Comparison of ENCODE assay signal across 29 mouse cellular contexts in the genomic region with DNA sequence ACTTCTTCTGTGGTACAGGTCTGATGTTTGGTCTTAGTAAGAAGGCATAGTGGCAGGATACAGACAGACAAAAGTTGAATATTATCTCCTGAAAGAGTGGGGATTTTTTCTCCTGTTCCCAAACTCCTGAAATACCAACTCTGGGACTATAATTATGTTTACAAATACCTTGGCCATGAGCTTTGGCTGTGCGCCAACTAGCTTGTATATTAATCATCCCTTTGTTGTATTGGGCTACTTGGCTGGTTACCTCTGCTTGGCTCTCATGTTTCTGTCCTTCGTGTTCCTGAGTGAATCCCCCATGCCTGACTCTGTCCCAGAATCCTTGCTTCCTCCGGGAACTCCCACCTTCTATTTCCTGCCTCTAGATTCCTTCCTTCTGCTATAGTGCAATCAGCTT. TPM values are rescaled to one million over a fixed set of nuclear protein-coding genes. Genes with fewer than 3 reads are reported as not detected.
DNase-seq lines count a peak whose midpoint lies in the region; ATAC-seq and TF ChIP-seq lines count a peak whose summit lies in the region.
"Had no signal": no experiment of that assay in that cellular context is flagged by ENCODE, and none has a peak within 500 bp of the region (broad histone marks: within the 10 kb centered on the region; RNA-seq: fewer than 3 reads in every experiment).

No protein-coding gene starts in this region.

- peak; percentile 28 for DNase-seq in adrenal gland, postnatal 10 days
- no peak for DNase-seq in adrenal gland, adult 2 months
- peak; percentile 21 for DNase-seq in kidney, adult 2 months
- peak; percentile 65 for DNase-seq in lung, embryonic 14.5 days
- DNase-seq in lung, postnatal 10 days = no peak
- no peak for DNase-seq in spleen, postnatal 36 days (ENCODE audit: low spot score in 2 of 2)
- no peak for DNase-seq in layer of hippocampus, adult 2 months (ENCODE audit: low spot score in 2 of 2)
- DNase-seq: adrenal gland, adult 8-10 months; cerebellum, adult 11-12 months; cerebellum, postnatal 25 days; embryo, embryonic 11 days; gastrocnemius, adult 2 months; heart, adult 18-20 months; kidney, adult 18-20 months; lung, adult 2 months; lung, postnatal 4 days had no signal

- H3K9me3 ChIP-seq in kidney, embryonic 16.5 days (ENCODE audit: low read length) = no peaks in the 10 kb centered on the region
- no peaks in the 10 kb centered on the region for H3K9me3 ChIP-seq in lung, embryonic 14.5 days (ENCODE audit: low read depth, low read length)
- H3K9me3 ChIP-seq: forebrain, embryonic 10.5 days; heart, embryonic 15.5 days; limb, embryonic 15.5 days; neural tube, embryonic 15.5 days had no signal

- no peak overlapping the region for H3K4me2 ChIP-seq in kidney, embryonic 16.5 days (replicated peaks; ENCODE audit: low read depth, low read length)
- 0 out of 2 replicates have a peak overlapping the region, but pooled peaks have one; percentile 23 for H3K4me2 ChIP-seq in lung, embryonic 14.5 days
- H3K4me2 ChIP-seq: heart, embryonic 15.5 days; limb, embryonic 15.5 days; neural tube, embryonic 15.5 days had no signal

- no peak overlapping the region for H3K27ac ChIP-seq in kidney, adult 2 months (ENCODE audit: insufficient read depth, low read depth, low read length)
- H3K27ac ChIP-seq in kidney, embryonic 16.5 days (ENCODE audit: low read length) = no peak overlapping the region
- H3K27ac ChIP-seq in lung, embryonic 14.5 days (ENCODE audit: low read depth) = no peak overlapping the region
- no peak overlapping the region for H3K27ac ChIP-seq in layer of hippocampus, adult 2 months
- H3K27ac ChIP-seq: forebrain, embryonic 10.5 days; gastrocnemius, adult 2 months; heart, embryonic 15.5 days; limb, embryonic 15.5 days; neural tube, embryonic 15.5 days had no signal

- ATAC-seq in kidney, embryonic 16.5 days (ENCODE audit: low FRiP score, low TSS enrichment) = no peak
- ATAC-seq in lung, embryonic 14.5 days (ENCODE audit: insufficient read depth) = no peak
- ATAC-seq: midbrain, embryonic 16.5 days had no signal

- no peaks in the 10 kb centered on the region for H3K36me3 ChIP-seq in kidney, adult 2 months (ENCODE audit: control insufficient read depth, insufficient read depth, low read length)
- peaks cover 34% of the 10 kb centered on the region for H3K36me3 ChIP-seq in kidney, embryonic 16.5 days (ENCODE audit: insufficient read depth, low read length)
- peaks cover 61% of the 10 kb centered on the region for H3K36me3 ChIP-seq in lung, embryonic 14.5 days (ENCODE audit: insufficient read depth)
- H3K36me3 ChIP-seq: neural tube, embryonic 15.5 days had no signal

- TF ChIP-seq CTCF in kidney, adult 2 months (conservative IDR thresholded peaks at IDR 0.05; ENCODE audit: insufficient read depth, insufficient read length, low read depth, low read length) = no peak
- TF ChIP-seq CTCF in lung, embryonic 14.5 days (IDR thresholded peaks at IDR 0.05; ENCODE audit: low read depth) = no peak
- no peak for TF ChIP-seq CTCF in layer of hippocampus, adult 2 months (conservative IDR thresholded peaks at IDR 0.05)

- no peak overlapping the region for H3K9ac ChIP-seq in kidney, embryonic 16.5 days (replicated peaks; ENCODE audit: low read length)
- no peak overlapping the region for H3K9ac ChIP-seq in lung, embryonic 14.5 days
- H3K9ac ChIP-seq: heart, embryonic 15.5 days; limb, embryonic 15.5 days; neural tube, embryonic 15.5 days had no signal

- H3K27me3 ChIP-seq in kidney, adult 2 months (replicated peaks; ENCODE audit: control insufficient read depth, insufficient read depth, low read length) = no peaks in the 10 kb centered on the region
- no peaks in the 10 kb centered on the region for H3K27me3 ChIP-seq in kidney, embryonic 16.5 days (ENCODE audit: insufficient read depth, low read length)
- H3K27me3 ChIP-seq in lung, embryonic 14.5 days (ENCODE audit: insufficient read depth, low read length) = no peaks in the 10 kb centered on the region
- H3K27me3 ChIP-seq: CH12.LX; heart, embryonic 15.5 days; limb, embryonic 15.5 days; neural tube, embryonic 15.5 days had no signal

- TF ChIP-seq POLR2A in kidney, adult 2 months (IDR thresholded peaks at IDR 0.05; ENCODE audit: low read depth, low read length) = no peak

- H3K4me1 ChIP-seq in kidney, adult 2 months (ENCODE audit: control insufficient read depth, insufficient read depth, low read length) = no peaks in the 10 kb centered on the region
- H3K4me1 ChIP-seq in kidney, embryonic 16.5 days (ENCODE audit: insufficient read depth, low read length) = peaks cover 22% of the 10 kb centered on the region
- H3K4me1 ChIP-seq in lung, embryonic 14.5 days (ENCODE audit: insufficient read depth) = 0 out of 2 replicates have a peak, but pooled peaks cover 7% of the 10 kb centered on the region

- WGBS in kidney, adult 2 months = 45% methylated on average over 3 of the region's 3 CpGs
- WGBS in kidney, embryonic 16.5 days = 62% methylated on average over 3 of the region's 3 CpGs
- WGBS in lung, embryonic 14.5 days = 47% methylated on average over 3 of the region's 3 CpGs

- H3K4me3 ChIP-seq in kidney, adult 2 months (ENCODE audit: insufficient read depth, low read depth, low read length) = no peak overlapping the region
- no peak overlapping the region for H3K4me3 ChIP-seq in kidney, embryonic 16.5 days (ENCODE audit: low read length)
- no peak overlapping the region for H3K4me3 ChIP-seq in lung, embryonic 14.5 days (ENCODE audit: low read depth, low read length)
- H3K4me3 ChIP-seq in layer of hippocampus, adult 2 months = no peak overlapping the region
- H3K4me3 ChIP-seq: forebrain, embryonic 10.5 days; gastrocnemius, adult 2 months; heart, embryonic 15.5 days; limb, embryonic 15.5 days; neural tube, embryonic 15.5 days had no signal

RNA-seq across cellular contexts. Expression of a gene that starts 3.0 kb away (rescaled TPM):
- total RNA-seq in adrenal gland, postnatal 10 days (2021) = 1 to 10 TPM; 6.0 to 8.1 TPM
- total RNA-seq in adrenal gland, adult 2 months (2021) = 1 to 10 TPM; 1.1 to 1.2 TPM
- 0.03 and 0.12 TPM in 2 replicates for polyA plus RNA-seq in adrenal gland, adult 2 months (2012; rRNA removed)
- 0.05 and 0.14 TPM in 2 replicates for polyA plus RNA-seq in kidney, adult 2 months (2012; rRNA removed)
- polyA plus RNA-seq in kidney, embryonic 16.5 days (2015; fragmentation: Nextera tagmentation; extraction: Ambion mirVana) = 74.5 and 79.3 TPM in 2 replicates
- polyA plus RNA-seq in lung, embryonic 14.5 days (2014; fragmentation: Nextera tagmentation; extraction: Ambion mirVana) = 97.5 and 106 TPM in 2 replicates
- under 1 TPM; 0.42 to 0.61 TPM for total RNA-seq in layer of hippocampus, adult 2 months (2021)
- total RNA-seq: gastrocnemius, adult 2 months had no signal

RNA-seq across cellular contexts. Expression of a gene that starts 36.7 kb away (rescaled TPM):
- not detected for total RNA-seq in adrenal gland, postnatal 10 days (2021)
- total RNA-seq in adrenal gland, adult 2 months (2021) = not detected
- polyA plus RNA-seq in adrenal gland, adult 2 months (2012; rRNA removed) = not detected in 2 replicates
- polyA plus RNA-seq in kidney, adult 2 months (2012; rRNA removed) = not detected in 2 replicates
- not detected in 2 replicates for polyA plus RNA-seq in kidney, embryonic 16.5 days (2015; fragmentation: Nextera tagmentation; extraction: Ambion mirVana)
- polyA plus RNA-seq in lung, embryonic 14.5 days (2014; fragmentation: Nextera tagmentation; extraction: Ambion mirVana) = not detected in 2 replicates
- not detected for total RNA-seq in layer of hippocampus, adult 2 months (2021)
- total RNA-seq: adrenal gland, adult 8-10 months; CH12.LX; gastrocnemius, adult 2 months; heart, adult 18-20 months; hematopoietic stem cell, adult 5-6 weeks; layer of hippocampus, adult 8-10 months; left cerebral cortex, postnatal 25 days had no signal
- polyA plus RNA-seq: limb, embryonic 15.5 days; lung, adult 2 months; midbrain, embryonic 16.5 days; neural tube, embryonic 15.5 days; stomach, embryonic 14.5 days; thymus, postnatal 0 days; urinary bladder, adult 2 months had no signal

Comparison
In these comparisons a context has a peak if more than half of its experiments do, and no peak if none do; other contexts are left out.
1. DNase-seq: peak in adrenal gland, postnatal 10 days (single experiment), kidney, adult 2 months (single experiment) and lung, embryonic 14.5 days (single experiment); none in adrenal gland, adult 2 months (single experiment), lung, postnatal 10 days (single experiment), spleen, postnatal 36 days (0 of 2) and layer of hippocampus, adult 2 months (0 of 2).
2. RNA of a gene that starts 3.0 kb away (polyA plus RNA-seq): 97.5 to 106 TPM in lung, embryonic 14.5 days and 74.5 to 79.3 TPM in kidney, embryonic 16.5 days; 0.05 to 0.14 TPM in kidney, adult 2 months and 0.03 to 0.12 TPM in adrenal gland, adult 2 months; every median in the first group is over 10 times any median in the second.